Mouse (Mus musculus): ENCODE results near the gene Gab1.

Gab1 gene

DNA sequence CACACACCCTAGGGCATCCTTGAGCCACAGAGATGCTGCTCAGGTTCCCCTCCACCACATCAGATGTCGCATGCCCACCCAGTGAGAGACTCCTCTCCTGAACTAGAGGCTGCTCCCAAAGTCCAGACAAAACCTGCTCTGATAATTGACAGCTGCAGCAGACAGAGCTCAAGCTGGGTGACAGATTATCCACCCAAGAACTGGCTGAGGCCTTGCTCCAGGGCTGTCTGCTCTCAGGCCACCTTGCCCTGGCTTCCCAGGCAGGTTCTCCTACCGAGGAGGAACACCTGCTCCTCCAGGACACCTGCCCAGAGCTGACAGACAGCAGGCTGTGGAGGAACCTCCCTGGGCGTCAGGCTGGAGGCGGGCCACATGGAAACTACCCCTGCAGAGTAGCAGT, 7.6 kb downstream of the Gab1 start:
- peak; percentile 88 to 91 for DNase-seq

DNA sequence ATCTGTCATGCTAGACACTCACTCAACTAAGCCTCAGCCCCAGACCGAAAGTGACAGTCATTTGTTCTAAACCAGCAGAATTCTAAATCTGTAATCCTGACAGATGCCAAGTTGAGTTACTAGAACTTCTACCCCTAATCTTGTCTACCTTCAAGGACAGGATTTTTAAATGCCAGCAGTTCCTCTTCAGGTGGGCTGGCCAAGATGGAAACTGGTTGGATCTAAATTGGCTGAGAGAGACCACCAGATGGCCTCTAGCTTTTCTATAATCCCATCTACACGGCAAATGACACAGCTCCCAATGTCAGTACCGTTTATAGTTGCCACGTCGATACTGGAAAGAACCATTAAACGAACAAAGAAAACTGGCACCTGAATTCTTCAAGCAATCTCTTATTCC, 8.9 kb downstream of the Gab1 start:
- peak; percentile 32 to 68 for DNase-seq

DNA sequence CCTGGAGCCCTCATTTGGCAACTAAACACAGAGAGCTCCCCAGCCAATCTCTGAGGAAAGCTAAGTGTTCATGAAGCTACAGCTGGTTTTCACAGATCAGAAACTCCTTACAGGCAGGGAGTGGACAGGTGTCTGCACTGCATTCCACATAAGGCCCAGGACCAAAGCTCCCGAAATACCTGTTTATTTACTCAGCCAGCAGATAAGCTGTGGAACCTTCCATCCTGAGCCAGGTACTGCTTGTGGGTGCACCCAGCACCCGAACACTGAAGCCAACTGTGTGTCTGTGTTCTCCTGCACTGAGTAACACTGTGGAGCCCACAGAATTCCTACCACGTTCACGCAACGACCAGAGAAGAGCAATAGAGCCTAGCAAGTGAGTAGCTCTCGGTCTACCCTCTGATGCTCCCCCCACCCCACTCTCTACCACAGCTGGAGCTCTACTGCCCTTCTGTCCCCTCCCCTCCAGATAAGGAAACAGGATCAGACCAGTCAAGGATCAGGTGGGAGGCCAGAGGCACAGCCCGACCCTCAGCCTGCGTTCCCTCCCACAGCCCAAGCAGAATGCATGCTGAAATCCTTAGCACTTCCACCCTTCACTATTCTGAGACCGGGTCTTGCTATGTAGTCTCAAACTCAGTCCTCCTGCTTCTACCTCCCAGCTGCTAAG, 9.6 kb downstream of the Gab1 start:
- peak in 1 of 2 experiments; percentile 15 for DNase-seq

DNA sequence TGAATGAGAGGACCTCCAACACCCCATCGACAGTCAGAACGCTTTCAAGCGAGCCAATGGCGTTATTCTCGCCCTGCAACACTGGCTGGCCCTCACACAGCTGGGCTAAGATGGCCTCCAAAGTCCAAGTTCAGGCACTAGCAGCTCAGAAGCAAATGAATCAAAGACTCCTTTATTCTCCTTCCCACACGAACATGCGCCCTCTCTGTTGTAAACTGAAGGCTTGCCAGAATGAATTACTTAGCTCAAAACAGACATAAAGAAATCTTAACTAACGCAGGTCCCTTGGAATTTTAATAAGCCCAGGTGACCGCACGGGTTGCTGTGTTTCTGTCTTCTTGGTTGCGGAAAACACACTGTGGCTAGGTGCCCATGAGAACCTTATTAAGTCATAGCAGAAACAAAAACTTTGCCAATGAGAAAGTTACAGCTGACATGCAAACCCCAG, 10.4 kb downstream of the Gab1 start:
- peak in 1 of 2 experiments; percentile 22 for DNase-seq

DNA sequence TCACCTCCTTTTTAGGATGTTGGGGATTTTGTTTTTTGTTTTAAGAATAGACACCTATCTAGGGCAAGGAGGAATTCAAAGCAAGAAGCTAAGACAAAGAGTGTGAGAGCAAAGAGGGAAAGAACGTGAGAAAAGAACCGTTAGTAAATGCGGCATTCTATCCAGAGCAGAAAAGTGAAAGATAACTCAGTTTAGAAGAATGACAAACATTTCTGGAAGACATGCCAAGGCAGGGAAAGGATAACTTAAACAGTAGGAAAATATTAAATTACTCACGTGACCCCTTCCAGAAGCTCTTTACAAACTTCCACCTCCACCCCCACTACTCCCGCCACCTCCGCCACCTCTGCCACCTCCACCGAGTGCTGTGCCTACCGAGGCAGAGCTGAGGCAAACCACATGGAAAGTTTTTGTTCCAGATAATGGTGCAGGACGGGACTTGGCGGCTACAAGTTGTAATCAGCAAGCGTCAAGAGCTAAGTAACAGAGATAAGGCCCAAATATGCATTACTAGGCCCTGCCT, 11.5 kb downstream of the Gab1 start:
- DNase-seq: no peak

DNA sequence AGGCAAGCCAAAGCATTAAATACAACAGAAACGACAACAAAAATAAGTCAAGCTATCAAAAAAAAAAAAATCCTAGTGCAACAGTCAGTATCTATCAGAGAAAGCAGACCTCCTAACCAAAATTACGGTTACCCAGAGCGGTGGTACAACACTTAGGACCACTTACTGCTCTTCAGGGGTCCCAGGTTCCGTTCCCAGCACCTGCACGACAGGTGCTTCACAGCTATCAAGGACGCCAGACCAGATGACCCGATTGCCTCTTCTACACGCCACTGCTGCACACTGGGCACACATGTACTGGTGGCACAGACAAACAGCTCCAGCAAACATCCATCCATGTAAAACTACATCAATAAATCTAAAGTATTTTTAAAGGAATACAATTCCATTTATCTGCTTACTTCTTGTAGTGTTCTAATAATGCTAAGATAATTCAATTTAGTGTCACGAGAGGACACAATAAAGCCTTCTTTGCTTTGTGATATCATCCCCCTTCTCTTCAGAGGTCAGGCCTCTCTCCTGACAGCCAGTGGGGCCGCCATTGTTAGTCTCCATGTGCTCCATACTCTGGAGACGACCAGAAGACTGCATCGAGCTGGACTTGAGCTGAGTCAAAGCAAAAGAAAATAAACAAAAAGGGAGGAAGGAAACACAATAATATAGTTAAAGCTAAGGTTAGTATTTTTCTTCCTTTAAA, 12.2 kb downstream of the Gab1 start:
- DNase-seq: no peak

DNA sequence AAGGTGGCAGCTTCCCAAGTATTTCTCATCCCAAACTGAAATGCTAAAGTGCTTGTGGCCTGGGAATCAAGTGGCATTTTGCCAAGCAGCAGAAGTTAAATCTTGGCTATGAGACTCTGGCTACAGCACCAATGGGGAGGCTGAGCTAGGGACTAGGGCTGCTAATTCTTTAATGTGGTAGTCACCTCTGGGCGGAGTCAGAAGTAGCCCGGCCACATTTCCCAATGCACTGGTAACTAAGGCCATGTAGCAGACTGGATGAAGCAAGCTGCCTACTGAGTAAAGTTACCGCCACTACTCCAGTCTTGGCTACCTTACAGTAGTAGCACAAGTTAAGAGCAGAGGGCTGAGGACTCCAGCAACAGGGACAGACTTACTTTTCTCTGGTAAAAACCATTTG, 12.7 kb downstream of the Gab1 start:
- peak in 1 of 2 experiments; percentile 32 for DNase-seq

DNA sequence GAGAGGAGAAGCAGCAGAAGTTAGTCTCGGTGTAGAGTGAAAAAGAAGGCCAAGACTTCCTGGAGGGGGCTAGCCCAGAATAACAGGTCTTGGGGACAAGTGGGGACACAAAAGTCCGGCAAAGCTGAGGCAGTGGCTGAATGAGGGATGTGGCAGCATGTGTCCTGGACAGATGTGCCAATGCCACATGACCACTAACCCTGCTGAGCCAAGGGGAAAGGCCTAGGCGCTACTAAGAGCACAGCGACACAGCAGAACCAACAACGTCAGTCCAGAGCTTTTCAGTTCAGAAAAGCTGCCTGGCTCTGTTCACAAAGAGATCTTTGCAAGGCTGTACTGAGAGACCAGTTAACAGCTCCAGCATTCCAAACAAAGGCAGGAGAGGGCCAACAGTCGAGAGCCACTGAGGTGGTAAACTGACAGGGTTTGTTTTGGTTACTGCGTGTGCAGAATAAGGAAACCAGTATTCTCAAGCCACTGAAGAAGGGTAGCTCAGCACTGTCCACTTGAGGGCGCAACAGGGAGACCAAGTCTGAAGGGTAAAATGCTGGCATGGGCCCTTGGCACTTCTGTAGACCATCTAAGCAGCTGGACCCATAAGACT, 15.0 kb downstream of the Gab1 start:
- DNase-seq: no peak

DNA sequence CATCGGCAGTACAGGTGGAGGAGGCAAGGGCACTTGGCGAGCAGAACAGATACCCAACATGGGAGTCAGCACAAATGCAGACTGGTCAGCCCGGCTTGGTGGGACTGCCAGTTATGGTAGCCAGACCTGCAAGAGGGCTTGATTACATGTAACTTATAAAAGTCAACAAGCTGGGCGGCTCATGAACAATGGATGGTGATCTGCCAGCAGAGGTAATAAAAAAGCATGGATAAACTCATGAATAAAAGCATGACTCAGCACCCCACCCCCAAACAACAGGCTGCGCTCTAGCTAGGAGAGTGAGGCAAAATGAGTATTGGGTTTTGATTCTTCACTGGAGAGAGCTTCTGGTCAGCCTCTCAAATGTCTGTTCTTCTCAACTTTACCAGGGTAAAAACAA, 16.9 kb downstream of the Gab1 start:
- no peak for DNase-seq

DNA sequence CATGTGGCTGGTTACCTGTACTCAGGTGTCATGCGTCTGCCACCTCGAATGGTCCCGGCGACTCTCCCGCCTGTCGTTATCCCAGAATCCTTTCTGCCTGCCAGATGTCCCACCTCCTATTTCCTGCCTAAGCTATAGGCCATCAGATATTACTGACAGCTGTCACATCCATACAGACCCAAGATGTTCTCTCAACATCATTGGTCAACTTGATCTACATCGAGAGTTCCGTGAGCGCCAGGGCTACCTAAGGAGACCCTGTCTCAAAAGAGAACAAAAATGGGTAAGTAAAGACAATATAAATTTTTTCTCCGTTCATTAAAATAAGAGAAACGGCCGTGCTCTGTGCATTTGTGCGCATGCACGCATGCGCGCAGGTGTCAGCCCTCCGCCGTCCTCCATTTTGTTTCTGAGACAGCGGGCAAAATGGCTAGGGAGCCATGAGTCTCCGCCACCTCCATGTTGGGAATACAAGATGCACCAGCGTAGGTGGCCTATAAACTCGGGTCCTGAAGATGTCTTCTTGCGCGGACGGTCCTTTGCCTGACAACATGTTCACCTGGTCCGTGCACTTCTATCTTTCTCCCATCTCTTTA, 21.0 kb downstream of the Gab1 start:
- DNase-seq: no peak

DNA sequence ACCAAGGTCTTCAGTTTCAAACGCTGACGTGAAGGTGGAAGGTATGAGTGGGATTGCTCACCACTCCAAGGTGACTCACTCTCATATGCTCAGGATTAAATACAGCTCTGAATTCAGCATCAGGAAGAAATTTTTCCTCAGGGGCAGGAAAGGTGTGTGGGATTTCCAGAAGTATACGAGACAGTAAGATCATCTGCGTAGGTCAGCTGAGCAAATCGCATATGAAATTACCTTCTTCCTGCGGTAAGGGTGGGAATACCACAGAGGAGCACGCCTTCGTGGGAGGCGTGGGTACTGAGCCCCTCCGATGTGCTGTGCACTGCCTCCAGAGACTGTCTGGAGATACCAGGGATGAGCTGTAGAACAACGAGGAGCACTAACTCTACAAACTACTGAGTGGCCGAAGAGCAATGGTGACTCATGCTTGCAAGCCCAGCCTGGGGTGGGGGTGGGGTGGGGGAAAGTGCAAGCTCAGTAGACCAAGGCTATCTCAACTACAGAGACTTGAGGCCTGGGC, 22.4 kb downstream of the Gab1 start:
- no peak for DNase-seq

DNA sequence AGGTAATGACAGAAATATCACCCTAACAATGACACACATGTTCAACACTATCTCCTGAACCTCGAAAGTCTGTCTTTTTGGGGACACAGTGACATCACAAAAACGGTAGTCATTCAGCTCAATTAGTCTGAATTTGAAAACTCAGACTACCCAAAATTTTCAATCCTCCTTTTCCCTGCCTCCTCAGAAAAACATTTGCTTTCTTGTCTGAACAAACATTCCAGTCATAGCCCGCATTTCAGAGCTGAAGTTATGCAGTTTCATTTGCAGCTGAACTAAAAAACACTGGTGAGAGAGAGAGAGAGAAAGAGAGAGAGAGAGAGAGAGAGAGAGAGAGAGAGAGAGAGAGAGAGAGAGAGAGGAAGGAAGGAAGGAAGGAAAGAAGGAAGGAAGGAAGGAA, 23.2 kb downstream of the Gab1 start:
- DNase-seq: no peak

DNA sequence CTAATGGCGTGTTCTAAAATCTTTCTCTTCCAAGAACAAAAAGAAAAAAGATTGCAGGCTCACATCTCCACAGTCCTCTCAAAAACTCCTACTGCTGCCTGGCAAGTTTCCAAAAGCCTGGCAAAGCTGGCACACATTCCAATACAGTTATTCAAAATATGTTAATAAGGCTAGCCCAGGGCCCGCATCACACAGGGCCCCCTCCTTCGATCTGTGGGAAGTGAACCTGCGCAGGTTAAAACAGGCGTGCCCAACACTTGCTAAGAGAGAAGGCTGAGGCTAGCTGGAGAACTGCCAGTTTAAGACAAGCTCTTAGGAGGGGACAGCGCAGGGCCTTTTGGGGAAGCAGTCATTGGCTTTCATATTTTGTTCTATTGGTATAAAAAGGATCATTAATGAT, 23.7 kb downstream of the Gab1 start:
- DNase-seq: peak; percentile 74 to 77

DNA sequence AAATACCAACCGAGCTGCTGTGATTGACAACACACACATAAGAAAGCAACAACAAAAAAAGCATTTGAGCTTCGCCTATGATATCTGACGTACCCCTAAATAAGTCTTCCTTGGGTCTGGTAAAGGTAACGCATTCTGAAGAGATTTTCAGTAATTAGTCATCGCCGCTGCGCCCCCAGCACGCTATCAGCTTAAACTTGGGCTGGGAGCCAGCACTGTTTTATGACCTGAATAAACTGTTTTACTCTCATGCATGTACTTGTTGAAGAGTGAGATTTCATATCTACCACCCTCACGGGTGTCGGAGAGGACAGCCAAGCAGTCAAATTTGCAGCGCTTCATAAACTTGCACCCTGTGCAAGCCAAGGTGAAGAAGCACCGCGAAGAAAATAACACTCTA, 26.7 kb downstream of the Gab1 start:
- peak; percentile 66 to 78 for DNase-seq

DNA sequence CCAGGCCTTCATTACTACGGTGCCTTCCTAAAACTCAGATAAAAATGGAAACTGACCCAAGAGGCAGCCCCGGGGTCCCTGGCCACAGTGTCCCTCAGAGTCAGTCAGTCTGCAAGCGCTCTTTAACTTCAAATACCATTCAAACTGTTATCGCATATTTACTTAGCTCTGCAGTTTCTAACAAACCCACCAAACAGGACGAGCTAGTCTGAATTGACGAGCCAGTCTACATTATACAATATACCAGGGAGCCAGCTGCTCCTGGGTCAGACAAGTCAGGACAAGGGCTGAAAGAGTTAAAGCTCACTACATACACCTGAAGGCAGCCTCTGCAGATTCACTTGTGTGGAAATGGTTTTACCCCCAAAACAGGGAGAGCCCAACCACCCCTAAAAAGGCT, 27.1 kb downstream of the Gab1 start:
- no peak for DNase-seq

DNA sequence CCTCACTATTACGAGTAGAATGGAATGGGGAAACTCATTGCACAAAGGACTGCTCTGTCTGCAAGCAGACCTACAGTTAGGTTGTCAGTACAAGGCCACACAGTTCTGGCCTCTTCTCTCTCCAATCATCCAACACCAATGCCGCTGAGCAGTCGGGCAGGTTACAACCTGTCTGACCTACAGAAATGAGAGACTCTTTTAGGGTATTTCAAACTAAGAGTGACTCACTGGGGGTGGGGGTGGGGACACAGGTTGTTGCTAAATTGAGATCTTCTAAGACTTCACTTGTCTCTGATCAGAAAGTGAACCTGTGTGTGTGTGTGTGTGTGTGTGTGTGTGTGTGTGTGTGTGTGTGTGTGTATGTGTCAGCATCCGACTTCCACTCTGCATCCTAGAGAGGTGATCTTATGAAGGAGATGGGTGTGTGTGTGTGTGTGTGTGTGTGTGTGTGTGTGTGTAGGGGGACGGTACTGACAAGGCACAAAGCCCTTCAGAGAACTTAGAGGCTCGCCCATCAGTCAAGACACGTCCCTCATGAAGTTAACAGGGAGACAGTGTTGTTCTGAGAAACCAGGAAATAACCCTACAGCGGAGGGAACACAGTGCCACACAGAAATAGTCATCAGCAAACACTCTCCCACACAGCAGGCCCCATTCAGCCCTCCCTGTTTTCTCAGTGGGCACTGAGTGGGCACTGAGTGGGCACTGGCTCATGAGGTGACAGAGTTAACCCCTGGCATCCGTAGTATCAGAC, 27.7 kb downstream of the Gab1 start:
- no peak for DNase-seq

DNA sequence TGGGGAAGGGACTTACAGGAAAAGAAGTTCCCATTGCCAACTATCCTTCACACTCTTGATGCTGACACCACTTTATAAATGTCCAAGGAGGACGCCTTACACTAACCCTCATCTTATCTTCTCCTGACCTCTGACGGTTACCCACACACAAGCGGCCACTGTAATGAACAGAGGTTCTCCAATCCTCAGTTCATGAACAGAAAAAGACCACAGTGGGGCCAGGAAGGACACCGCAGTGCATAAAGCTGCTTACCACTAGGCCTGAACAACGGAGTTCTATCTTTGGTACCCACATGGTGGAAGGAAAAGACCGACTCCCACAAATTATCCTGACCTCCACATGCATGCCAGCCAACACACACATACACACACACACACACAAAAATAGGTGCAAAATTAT, 28.7 kb downstream of the Gab1 start:
- DNase-seq: no peak

DNA sequence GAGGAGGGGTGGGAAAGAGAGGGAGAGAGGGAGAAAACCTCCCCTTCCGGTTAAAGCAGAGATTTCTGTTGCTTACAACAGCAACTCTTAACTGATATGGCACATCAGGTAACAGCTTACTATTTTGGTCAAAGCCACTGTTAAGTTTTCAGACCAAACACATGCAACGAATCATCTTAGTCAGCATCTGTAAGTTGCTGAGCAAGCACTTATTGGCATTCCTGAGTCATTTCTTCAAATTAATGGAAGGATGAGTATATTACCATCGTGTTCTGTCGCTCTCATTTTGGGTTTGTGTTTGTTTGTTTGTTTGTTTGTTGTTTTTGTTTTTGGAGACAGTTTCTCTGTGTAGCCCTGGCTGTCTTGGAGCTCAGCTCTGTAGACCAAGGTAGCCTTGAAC, 30.3 kb downstream of the Gab1 start:
- no peak for DNase-seq

DNA sequence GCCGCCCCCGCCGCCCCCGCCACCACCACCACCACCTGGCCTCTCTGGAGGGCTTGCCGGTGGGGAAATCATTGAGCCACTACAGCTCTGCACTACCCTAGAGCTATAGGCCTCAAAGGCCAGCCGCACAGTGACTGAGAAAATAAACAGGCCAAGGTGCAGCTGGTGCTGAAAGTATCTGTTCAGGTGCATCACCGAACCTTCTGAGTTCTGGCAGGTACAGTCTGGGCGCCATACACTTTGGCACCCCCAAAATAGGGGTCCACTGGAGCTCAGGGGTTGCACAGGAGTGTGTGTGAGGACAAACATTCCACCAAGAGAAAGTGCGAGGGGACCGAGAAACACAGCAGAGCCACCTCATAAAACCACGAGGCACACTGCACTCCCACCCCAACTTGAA, 31.7 kb downstream of the Gab1 start:
- DNase-seq: no peak

DNA sequence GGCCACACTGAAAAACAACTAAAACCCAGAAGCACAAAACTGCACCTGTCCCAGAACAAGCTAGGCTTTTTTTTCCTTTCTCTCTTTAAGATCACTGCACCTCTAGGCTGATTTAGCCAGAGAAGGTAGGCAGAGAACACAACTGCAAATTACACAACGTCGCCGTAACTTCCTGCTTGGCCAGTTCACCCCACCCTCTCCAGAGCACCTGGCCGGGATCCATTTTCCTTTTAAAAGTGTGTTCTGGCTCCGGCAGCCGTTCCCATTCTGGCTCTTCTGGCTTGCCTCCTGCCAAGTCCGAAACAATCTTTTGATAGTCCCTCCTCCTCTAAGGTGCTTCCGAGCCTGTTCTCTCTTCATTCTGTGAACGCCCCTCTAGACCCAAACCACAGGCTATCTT, 32.4 kb downstream of the Gab1 start:
- no peak for DNase-seq

DNA sequence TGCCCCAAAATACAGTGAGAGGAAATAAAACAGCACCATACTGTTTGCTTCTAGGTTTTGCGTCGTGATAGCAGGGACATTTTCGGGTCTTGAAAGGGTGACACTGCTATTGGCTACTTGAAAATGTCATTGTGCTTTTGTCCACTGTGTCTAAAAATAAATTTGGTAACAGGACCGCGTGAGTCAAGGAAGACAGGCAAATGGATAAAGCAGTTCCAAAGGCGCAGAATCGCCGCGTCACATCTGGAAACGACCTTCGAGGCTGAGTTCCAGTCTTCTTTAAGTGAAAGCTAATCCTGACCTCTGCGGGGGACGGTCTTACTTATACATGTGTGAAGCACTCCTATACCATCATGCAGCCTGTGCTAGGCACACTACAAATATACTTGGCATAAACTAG, 35.0 kb downstream of the Gab1 start:
- DNase-seq: no peak

DNA sequence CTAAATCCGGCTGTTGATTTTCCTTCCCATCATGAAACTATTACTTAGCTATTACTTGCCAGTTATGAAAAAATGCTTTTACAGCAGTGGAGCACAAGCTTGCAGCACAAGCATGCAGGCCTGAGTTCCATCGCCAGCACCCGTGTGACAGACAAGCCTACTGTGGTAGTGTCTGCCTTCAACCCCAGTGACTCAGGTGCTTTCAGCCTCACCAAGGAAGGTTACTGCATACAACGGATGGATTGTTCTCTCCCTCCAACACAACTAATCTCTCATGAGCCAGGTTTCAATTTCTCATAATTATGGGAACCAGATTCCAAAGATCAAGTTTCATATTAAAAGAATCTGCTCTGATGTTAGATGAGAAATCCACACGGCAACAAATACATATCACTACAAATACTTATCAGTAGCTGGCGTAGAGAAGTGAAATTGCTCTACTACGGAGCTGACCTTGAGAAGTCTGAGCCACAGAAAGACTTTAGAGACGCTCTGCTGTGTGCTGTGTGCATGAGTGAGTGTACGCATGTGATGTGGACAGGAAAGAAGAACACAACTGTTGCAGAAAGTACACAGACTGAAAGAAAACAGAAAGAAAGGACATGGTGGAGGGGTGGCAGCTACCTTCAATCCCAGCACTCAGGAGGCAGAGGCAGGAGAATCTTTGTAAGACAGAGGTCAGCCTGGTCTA, 36.4 kb downstream of the Gab1 start:
- no peak for DNase-seq
